Mouse (Mus musculus) embryonic fibroblast, embryonic 13.5 days (primary cell): ENCODE measurements around the gene Tjp3.

Source experiments
- CTCF ChIP-seq: IDR thresholded peaks from 2 replicates; pipeline ENCODE4 v1.5.1; 2011; ENCODE audit warnings: mild to moderate bottlenecking, control low read depth, low read length, moderate library complexity, borderline replicate concordance; ENCODE audit not compliant: insufficient read depth
- POLR2A ChIP-seq: IDR thresholded peaks from 2 replicates; pipeline ENCODE4 v1.6.1; 2011; ENCODE audit warnings: low read depth, mild to moderate bottlenecking, control low read depth, low read length, moderate library complexity

GRCm38 (mm10) chr10:81293334-81294030 lies 2.1 kb upstream of the Tjp3 start:
- TF ChIP-seq CTCF (no peak), POLR2A (no peak)
